Mouse (Mus musculus) regulatory T cell (primary cell): ENCODE data around the gene Gzmd.

Source experiments
- in situ Hi-C: fragments of 300-600 bp; cut with MboI, MseI; formaldehyde crosslinking; loops from one replicate; pipeline ENCODE4 v1.15.1; 2025; ENCODE audit warnings: high pct_unique_total_duplicates

Gene Gzmd

DNA sequence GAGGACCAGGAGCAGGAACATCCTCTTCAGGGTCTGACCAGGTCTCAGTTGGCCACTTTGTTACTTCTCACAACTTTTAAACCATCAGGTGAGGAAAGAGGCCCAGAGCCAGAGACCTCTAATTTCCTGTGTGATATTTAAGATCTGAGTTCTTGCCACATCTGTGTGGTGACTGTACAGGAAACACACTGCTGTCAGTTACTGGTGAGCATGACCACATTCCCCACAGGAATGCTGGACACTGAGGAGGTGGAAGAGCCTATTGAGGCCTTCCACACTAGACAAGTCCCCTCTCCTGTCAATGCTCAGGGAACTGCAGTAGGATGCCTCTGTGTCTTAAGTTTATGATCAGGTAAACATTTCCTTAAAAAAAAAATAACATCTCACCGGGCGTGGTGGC, 47.2 kb downstream of the Gzmd start, which contains the start of gene Mcpt8:
Gene Mcpt8, minus strand, starts transcription at position 107 of the 400 bp plus-strand sequence.
- in situ Hi-C loops = no loop called here

GRCm38 (mm10) chr14:56082016-56082415, 50.4 kb downstream of the Gzmd start:
- in situ Hi-C loops = no loop called here
